Mouse (Mus musculus) brain, adult 2 months (tissue): ENCODE results near the gene Odr4.

ENCODE experiments used
- DNase-seq: peaks from one replicate; pipeline ENCODE4 v3.0.0; 2011; ENCODE audit warnings: low read depth, low spot score

The Odr4 gene

DNA sequence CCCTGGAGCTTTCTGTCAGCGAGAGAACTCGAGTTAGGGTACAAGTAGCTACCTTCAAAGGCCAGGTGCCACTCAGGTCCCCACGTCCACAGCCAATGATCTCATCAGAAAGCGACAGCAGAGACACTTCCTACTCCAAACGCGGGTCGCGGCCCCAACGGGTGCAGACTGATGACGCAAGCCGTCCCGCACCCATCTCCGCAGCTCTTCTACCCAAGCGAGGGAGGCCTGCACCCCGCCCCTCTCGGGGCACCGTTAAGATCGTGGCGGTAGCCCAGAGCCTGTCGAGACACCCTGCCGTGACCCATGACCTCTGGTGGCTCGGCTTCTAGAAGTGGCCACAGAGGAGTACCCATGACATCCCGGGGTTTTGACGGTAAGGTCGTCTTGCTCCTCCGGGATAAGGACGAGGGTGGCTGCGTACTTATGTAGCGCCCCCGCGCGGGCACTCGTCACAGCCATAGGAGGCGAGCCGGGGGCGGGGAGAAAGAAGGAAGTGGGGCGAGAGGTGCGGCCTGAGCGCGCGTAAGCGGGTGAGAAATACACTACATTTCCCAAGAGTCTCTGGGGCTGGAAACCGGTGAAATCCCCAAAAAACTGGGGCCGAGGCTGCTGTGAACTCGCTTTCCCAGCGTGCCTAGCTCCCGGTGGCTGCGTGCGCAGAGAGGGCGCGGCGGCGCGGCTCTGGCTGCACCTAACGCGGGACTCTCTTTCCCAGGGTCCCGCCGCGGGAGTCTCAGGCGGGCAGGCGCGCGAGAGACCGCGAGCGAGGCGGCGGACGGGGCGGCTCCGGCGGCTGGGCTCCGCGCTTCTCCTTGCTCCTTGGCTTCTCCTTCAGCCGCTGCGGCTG, at the start of gene Odr4, which contains the start of gene Tpr:
Gene Odr4 (minus strand): TSS at position 443 of the 850 bp plus-strand sequence.
Gene Tpr (plus strand): TSS at position 201 of the 850 bp plus-strand sequence.
- DNase-seq = peak; percentile 100

DNA sequence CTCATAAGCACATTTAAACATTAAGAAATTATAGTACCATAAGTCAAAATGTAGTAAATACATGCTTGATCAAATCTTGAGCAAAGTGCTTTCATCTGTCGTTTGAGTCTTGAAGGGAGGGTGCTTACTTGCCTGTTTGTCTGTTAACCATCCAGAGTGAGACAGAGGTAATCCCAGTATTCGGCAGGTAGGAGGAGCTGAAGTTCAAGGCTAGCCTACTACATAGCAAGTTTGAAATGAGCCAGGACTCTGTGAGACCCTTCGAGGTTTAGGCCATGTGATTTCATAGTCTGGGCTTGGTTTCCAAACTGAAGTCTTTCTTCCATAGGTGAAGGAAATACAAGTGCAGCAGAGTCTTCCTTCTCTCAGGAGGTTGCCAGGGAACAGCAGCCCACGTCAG, 48.9 kb upstream of the Odr4 start:
- DNase-seq = no peak

DNA sequence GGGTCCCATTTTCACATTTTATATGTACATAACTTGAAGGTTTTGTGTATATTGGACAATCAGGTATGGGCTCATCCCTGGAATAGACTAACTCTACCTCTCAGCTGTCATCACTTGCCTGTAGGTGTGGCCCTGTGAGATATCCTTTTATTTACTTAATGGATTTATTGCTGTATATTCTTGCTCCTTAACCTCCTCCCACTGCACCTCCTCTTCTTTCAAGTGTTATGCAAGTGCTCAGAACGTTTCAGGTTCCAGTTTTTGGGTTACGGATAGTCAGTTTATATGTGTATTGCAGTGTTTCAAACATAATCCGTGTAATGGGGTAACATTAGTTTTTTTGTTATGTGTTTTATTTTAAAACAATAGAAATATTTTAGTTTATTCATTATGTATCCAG, 45.8 kb upstream of the Odr4 start:
- no peak for DNase-seq

DNA sequence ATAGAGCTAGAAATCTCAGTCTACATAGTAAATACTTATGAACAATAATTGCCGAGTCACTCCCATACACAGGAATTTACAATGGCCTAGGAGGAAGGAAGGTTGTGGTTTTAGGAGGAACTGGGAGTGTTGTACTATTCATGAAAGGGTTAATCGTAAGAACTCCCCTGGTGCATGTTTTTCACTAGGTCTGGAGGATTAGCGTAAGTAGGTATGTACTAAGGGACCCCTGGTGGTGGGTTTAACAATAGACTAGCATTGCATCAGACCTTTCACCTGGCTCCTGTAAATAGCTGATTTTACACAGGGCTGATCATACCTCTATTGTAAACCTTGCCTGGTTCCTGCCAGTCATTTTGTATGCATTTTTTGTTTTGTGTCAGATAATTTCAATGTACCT, 33.3 kb upstream of the Odr4 start:
- no peak for DNase-seq

DNA sequence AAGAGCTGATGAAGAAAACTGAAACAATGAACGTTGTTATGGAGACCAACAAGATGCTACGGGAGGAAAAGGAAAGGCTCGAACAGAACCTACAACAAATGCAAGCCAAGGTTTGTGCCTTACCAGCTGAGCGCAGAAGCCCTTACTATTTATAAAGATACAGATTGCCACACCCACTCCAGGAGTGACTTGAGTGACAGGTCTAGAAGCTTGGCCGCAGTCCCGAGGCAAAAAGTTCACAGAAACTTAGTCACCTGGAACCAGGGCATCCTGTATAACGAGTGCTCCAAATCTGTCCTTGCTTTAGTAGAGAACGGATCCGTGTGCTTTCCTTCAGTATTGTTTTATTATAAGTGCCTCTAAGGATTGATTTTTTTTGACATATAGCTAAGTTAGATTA, 32.8 kb upstream of the Odr4 start:
- no peak for DNase-seq

DNA sequence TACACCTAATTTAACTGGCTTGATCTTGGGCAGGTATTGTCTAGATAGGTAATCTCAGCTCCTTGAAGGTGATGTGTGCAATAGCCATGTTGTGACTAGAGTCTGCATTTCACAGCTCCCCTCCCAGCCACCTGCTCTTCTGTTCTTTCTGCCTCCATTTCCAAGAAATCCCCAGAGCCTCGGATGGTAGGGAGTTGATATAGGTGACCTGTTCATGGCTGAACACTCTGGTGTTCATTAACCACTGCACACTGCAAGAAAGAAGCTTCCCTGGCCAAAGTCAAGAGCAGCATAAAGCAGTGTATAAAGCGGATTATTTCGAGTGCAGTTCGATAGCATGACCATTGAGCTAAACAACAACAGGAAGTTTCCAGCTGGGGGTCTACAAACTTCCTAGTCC, 25.5 kb upstream of the Odr4 start:
- DNase-seq = no peak

DNA sequence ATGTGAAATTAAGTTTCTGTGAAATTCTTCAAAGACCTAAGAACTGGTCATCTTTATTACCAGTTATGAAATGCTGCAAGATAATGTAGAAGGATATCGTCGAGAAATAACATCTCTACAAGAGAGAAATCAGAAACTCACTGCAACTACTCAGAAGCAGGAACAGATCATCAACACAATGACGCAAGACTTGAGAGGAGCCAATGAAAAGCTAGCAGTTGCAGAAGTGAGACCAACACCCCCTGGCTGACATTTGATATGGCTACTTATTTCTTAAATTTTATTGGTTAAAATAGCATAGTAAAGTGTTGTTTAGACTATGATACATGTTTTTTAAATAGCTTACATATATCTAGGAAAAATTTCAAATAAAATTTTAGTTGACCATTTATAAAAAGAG, 23.1 kb upstream of the Odr4 start:
- DNase-seq = no peak

DNA sequence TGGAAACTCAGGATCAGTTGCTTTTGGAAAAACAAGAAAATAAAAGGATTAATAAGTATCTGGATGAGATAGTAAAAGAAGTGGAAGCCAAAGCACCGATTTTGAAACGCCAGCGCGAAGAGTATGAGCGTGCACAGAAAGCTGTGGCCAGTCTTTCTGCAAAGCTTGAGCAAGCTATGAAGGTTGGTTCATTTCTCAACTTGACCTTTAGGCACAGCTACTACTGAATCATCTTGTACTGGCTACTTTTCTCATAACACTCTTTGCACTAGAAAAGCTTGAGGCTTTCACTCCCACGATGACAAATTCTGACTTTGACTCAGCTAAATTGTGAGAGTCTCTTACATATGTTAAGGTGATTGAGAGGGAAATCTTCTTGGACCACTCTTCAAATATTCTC, 17.1 kb upstream of the Odr4 start:
- no peak for DNase-seq

DNA sequence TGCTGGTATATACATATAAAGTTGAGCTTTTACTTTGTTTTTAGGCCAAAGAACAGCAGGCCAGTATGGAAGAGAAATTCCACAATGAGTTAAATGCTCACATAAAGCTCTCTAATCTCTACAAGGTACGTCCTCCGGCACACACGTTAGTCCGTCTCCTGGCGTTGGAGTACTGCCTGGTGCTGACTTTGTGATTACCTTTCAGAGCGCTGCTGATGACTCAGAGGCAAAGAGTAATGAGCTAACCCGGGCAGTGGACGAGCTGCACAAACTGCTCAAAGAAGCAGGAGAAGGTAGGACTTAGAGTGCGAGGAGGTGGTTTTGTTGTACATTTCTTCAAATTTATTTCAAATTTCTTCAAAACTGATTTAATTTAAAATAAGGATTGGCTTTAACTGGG, 14.4 kb upstream of the Odr4 start:
- no peak for DNase-seq

DNA sequence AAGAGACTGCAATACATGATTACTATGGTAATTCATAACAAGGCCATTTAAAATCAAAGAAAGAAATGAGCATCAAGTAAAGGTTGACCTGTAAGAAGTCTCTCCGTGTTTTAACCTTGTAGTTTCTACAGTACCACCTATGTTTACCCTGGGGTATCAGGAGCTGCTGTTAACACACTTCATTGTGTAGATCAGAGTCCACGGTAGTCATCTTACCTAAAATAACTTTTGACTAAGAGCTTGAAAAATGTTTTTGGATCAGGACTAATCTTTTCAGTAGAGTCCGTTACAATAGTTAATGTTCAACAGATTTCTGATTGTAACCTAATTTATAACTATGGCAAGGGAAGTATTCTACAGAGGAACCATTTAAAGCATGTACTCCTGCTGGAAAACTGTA, 11.7 kb upstream of the Odr4 start:
- no peak for DNase-seq

DNA sequence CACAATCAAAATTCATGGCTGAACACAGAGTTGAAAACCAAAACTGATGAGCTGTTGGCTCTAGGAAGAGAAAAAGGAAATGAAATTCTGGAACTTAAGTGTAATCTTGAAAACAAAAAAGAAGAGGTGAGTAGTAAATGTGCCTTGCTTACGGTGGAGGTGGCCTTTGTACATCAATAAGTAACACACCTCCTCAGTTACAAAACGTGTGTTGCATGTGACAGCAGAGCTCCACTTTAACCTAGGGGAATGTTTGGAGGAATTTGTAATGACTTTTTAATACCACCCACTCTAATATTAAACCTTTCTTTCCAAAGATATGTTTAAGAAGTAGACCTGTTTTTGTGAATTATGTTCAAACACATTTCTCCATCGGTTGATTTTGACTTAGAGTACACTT, 11.0 kb upstream of the Odr4 start:
- DNase-seq = no peak

DNA sequence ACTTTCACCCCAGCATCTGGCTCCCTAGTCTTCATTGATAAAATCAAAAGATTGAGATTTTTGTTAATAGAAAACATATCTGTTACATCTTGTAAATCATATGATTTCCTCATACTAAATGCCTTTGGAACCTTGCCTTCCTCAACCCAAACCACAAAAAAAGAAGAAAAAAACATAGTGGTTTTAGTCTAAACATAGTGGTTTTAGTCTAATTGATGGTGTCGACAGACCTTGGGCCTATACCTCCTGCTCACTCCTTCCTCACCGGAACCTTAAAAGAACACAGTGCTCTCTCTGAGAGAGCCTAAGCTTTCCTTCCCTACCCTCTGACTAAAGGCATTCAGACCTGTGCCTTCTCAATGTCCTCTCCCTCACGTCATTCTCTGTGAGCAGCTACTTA, 3.1 kb upstream of the Odr4 start:
- DNase-seq = no peak

DNA sequence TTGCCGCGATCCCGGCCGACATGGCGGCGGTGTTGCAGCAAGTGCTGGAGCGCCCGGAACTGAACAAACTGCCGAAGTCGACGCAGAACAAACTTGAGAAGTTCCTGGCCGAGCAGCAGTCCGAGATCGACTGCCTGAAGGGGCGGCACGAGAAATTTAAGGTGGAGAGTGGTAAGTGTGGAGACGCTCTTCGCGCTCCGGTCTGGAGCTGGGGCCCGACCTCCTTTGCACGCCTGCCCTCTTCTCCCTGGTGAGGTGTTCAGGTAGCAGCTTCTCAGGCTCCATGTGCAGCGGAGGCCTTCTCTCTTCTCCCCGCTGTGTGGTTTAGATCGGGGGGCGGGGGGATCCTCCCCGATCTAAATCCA, 590 bp upstream of the Odr4 start:
- no peak for DNase-seq

DNA sequence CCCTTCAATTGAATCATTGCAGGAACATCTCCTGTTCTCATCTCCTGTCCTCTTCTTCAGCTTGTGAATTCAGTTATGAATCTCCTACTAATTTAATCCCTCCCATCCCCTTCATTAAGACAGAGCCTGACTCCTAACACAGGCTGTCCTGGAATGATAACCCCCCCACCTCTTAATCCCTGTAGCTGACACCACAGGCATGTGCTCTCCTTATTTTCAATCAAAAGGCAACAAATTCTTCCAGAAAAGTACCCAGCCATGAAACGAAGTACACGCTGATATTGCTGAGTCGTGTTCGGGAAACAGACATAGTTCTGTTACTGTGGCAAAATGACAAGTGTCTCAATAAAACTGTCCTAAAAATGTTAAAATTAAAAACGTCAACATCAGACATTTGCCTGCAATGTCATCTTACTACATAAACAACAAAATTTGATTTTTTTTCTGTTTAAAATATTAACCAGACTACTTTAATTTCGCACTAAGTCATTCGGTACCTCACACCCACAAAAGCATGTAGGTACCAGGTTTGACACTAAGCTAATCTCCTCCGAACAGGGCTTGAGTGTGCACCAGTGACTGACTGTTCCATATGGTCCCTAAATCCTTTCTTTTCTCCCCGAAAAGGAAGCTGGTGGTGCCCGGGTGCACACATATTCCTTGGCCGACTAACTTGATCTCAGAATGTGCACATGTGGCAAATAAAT, 796 bp downstream of the Odr4 start:
- DNase-seq = no peak

DNA sequence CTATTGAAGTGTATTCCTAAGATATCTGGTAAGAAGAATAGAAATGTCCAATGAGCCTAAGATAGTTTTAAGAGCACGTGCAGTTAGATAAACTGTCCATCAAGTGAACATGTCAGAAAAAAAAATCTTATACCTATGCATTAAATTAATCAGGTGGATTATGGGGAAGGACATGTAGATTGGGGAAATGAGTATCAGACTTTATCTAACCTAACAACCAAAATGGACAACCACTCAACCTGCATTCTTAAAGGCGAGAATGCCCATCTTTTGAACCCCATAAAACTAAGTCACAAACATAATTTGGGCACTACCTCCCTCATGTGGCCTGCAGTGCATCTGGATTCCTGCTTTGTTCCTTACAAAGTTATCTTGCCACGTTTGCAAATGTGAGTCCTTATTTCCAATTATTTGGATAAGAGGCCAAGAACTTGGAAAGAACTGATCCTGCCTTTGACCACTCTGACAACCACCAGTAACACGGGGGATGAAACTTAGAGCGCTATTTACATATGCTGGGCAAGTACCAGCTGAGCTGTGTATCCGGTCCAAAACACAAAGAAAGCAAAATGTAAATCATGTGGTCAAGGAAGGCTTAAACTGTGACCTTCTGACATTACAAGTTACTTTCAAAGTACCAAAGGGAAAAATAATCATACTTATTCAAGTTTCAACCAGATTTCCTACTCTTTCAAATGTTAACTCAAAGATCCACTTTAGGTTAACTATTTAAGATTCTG, 3.3 kb downstream of the Odr4 start:
- DNase-seq = no peak

DNA sequence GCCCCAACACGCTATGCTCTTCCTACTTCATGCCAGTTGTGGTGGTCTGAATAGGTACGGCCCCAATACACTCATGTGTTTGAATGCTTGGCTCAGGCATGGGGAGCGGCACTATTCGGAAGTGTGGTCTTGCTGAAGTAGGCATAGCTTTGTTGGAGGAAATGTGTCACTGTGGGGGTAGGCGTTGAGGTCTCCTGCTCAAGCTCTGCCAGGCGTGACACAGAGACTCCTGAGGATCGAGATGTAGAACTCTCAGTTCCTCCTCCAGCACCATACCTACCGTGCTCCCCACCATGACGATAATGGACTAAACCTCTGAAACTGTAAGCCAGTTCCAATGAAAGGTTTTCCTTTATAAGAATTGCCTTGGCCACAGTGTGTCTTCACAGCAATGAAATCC, 5.3 kb downstream of the Odr4 start:
- DNase-seq = no peak

DNA sequence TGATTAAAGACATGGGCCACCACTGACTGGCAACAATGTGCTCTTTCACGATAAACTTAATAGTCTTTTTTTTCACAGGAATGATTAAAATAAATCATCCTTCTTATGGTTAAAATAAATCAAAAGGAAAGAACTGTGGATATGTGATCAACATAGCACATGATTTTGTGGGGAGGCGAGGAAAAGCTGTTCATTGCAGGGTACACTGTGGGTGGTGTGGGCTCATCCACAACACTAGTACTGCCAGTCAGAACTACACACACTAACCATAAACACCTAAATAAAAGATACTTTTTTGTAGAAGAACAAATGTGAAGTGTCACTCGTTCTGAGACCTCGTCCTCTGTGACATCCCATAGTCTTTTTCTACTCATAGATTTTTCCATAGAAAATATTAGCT, 8.7 kb downstream of the Odr4 start:
- peak; percentile 56 for DNase-seq

DNA sequence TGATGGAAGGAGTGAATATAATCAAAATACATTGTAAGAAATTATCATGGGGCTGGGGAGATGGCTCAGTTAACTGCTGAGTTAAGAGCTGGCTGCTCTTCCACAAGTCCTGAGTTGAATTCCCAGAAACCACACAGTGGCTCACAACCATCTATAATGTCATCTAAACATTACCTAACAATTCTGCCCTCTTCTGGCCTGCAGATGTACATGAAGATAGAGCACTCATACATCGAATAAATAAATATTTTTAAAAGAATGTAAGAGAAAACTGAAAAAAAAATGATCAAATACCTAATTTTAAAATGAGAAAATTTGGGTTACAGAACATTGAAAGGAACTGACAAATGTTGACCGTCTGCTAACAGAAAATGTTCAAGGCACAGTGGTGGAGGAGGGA, 18.6 kb downstream of the Odr4 start:
- no peak for DNase-seq

DNA sequence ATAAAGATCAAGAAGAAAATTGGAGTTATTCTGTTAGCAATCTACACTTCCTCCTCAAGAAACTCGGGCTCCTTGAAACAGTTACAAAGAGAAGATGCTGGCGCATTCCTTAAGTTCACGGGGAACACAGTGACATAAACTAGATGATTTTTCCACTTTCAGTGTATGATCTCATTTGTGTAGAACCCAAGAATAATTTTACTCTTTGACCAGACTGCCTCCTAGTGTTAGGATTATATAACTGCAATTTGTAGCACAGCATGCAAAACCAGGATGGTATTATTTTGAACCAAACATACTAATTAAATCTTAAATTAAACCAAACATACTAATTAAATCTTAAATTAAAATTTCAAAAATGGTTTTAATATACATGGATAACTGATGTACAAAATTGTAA, 20.0 kb downstream of the Odr4 start:
- no peak for DNase-seq

DNA sequence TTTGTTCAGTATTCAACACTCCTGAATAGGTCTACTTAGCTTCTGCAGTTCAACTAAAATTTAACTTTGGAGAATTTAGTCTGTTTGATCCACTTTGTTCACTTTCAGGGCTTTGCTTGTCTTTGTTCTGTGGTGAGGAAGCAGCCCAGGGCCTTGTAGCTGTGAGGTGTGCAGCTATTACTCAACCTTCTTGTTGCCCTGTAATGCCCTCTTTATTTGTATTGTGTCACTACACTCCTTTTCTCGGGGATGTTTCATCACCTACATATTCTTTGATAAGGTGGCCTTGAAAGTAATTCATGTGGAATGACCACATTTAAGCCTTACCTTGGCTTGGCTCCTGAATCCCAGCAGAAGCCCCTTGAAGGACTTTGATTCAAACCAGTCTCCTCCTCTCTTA, 32.0 kb downstream of the Odr4 start:
- no peak for DNase-seq

DNA sequence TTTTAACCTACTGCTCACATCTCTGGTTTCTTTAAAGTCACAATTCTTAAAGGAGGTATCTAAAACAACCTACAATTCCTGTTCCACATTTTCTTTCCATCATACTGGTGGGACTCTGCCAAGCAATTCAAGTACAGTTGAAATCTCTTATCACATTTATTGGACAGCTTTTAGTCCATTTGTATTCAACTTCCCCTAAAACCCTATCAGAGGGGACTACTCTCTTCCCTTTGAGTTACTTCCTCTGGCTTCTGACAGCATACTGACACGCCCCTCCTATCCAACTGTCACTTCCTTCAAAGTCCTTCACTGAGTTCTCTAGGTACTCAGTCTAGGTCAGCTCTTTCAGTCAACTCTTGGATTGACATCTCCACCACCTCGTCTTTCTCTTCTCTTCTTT, 57.8 kb downstream of the Odr4 start:
- no peak for DNase-seq

DNA sequence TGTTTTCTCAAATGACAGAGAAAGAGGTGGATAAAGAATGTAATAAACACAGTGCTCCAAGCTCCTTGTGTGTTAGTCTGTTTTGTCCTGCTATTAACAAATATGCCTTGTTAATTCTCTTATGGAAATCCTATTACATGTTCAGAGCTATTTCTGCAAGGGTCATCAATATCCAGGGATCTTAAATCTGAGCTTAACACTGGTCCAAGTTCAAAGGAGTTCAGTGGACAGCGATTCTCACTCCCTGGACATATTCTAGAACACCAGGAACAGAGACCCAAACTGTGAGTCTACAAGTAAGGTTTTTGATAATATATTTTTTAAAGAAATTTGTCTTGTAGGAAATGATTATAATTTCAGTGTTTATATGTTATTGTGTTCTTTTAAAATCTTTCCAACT, 73.7 kb downstream of the Odr4 start, which contains the start of gene Pdc:
Gene Pdc (plus strand): TSS at position 213 of the 400 bp plus-strand sequence.
- DNase-seq = no peak
